Mouse (Mus musculus) urinary bladder, postnatal 25 days (tissue): ENCODE measurements around the gene Drc3.
"Not testable (repeated sequence)": the region's sequence is repeated elsewhere in the genome, so short reads cannot be mapped to it uniquely, and the experiment has no call there.

Source experiments
- DNase-seq: peaks from one replicate; pipeline ENCODE4 v3.0.0; 2022; ENCODE audit warnings: low spot score

Drc3 gene

GRCm38 (mm10) chr11:60396546-60396945 is 43.4 kb downstream of the Drc3 start:
- no peak for DNase-seq

- DNase-seq: no peak
Observed at GRCm38 (mm10) chr11:60397172-60397571, 44.0 kb downstream of the Drc3 start.

GRCm38 (mm10) chr11:60406606-60407005 is 53.5 kb downstream of the Drc3 start:
- no peak for DNase-seq

- DNase-seq: peak; percentile 63
Observed at GRCm38 (mm10) chr11:60412173-60412572, 59.0 kb downstream of the Drc3 start.

GRCm38 (mm10) chr11:60412921-60413320 is 59.8 kb downstream of the Drc3 start:
- no peak for DNase-seq

GRCm38 (mm10) chr11:60416590-60416962 is 63.4 kb downstream of the Drc3 start:
- no peak for DNase-seq

GRCm38 (mm10) chr11:60416963-60417716 is 64.0 kb downstream of the Drc3 start, which contains the start of gene Gid4:
Gid4 (plus strand) TSS chr11:60417145.
- peak; percentile 97 for DNase-seq

- DNase-seq: peak; percentile 36
Observed at GRCm38 (mm10) chr11:60417717-60418472, 64.8 kb downstream of the Drc3 start, which contains the start of gene Atpaf2. Atpaf2 (minus strand) TSS chr11:60418457.

GRCm38 (mm10) chr11:60418473-60418803 is 65.3 kb downstream of the Drc3 start:
- DNase-seq: no peak

- DNase-seq: no peak
Observed at GRCm38 (mm10) chr11:60422046-60422668, 69.0 kb downstream of the Drc3 start.

- no peak for DNase-seq
Observed at GRCm38 (mm10) chr11:60423006-60423405, 69.9 kb downstream of the Drc3 start.

- DNase-seq: no peak
Observed at GRCm38 (mm10) chr11:60426417-60426816, 73.3 kb downstream of the Drc3 start.

GRCm38 (mm10) chr11:60427628-60428027 is 74.5 kb downstream of the Drc3 start:
- DNase-seq: no peak

- DNase-seq: no peak
Observed at GRCm38 (mm10) chr11:60433501-60433900, 80.4 kb downstream of the Drc3 start.

GRCm38 (mm10) chr11:60435133-60435532 is 82.0 kb downstream of the Drc3 start:
- DNase-seq: no peak

GRCm38 (mm10) chr11:60436618-60437017 is 83.5 kb downstream of the Drc3 start:
- DNase-seq: no peak

- DNase-seq: not testable (repeated sequence)
Observed at GRCm38 (mm10) chr11:60439621-60440020, 86.5 kb downstream of the Drc3 start.

- no peak for DNase-seq
Observed at GRCm38 (mm10) chr11:60440176-60440575, 87.0 kb downstream of the Drc3 start.

- DNase-seq: no peak
Observed at GRCm38 (mm10) chr11:60442896-60443295, 89.8 kb downstream of the Drc3 start.
